Comparison of ENCODE assay signal across 9 mouse cellular contexts in the genomic region with DNA sequence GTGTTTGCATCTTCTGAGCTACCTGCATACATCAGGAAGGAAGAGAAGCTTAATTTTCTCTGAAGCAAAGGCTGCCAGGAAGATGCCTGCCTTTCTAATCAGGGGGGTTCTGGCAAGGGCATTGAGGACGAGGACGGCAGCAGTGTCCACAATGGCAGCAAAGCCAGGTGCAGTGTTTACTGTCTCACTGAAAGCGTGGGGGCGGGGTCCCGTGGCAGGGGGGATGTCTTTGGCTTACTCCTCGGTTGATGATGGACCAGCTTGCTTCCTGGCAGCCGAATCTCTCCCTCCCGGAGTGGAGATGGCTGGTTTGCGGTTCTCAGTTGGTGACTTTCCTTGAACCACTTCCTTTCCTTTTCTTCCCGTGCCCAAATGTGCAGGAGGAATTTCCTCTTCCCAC.
A peak's percentile ranks its signal among the peaks of the same experiment; 100 is the strongest.
DNase-seq lines count a peak whose midpoint lies in the region; ATAC-seq lines count a peak whose summit lies in the region.
"Had no signal": no experiment of that assay in that cellular context is flagged by ENCODE, and none has a peak within 500 bp of the region (broad histone marks: within the 10 kb centered on the region; RNA-seq: fewer than 3 reads in every experiment).

No protein-coding gene starts in this region.

- H3K27ac ChIP-seq in kidney, embryonic 16.5 days (ENCODE audit: low read length): peak overlapping the region; percentile 14; the same call in 1 of the 2 replicates
- 0 out of 2 replicates have a peak overlapping the region, but pooled peaks have one; percentile 36 for H3K27ac ChIP-seq in stomach, embryonic 16.5 days (ENCODE audit: low read length)
- H3K27ac ChIP-seq: neural tube, embryonic 12.5 days had no signal

- no peak overlapping the region for H3K9ac ChIP-seq in kidney, embryonic 16.5 days (replicated peaks; ENCODE audit: low read length)
- H3K9ac ChIP-seq in stomach, embryonic 16.5 days (ENCODE audit: low read length): no peak overlapping the region
- H3K9ac ChIP-seq: neural tube, embryonic 12.5 days had no signal

- ATAC-seq in kidney, embryonic 16.5 days (ENCODE audit: low FRiP score, low TSS enrichment): no peak
- no peak for ATAC-seq in stomach, embryonic 16.5 days (ENCODE audit: insufficient read depth, low FRiP score)

- H3K27me3 ChIP-seq in kidney, embryonic 16.5 days (ENCODE audit: insufficient read depth, low read length): no peaks in the 10 kb centered on the region
- no peaks in the 10 kb centered on the region for H3K27me3 ChIP-seq in stomach, embryonic 16.5 days (ENCODE audit: control insufficient read depth, insufficient read depth, low read length)
- H3K27me3 ChIP-seq: neural tube, embryonic 12.5 days had no signal

- peaks cover 77% of the 10 kb centered on the region for H3K4me1 ChIP-seq in kidney, embryonic 16.5 days (ENCODE audit: insufficient read depth, low read length)
- peaks cover 55% of the 10 kb centered on the region for H3K4me1 ChIP-seq in stomach, embryonic 16.5 days (ENCODE audit: control insufficient read depth, insufficient read depth, low read length)

- WGBS in kidney, embryonic 16.5 days: 31% methylated on average over 10 of the region's 10 CpGs
- WGBS in stomach, embryonic 16.5 days: 23% methylated on average over 10 of the region's 10 CpGs

- no peak overlapping the region for H3K4me3 ChIP-seq in kidney, embryonic 16.5 days (ENCODE audit: low read length)
- H3K4me3 ChIP-seq in stomach, embryonic 16.5 days (replicated peaks; ENCODE audit: low read length): no peak overlapping the region
- H3K4me3 ChIP-seq: neural tube, embryonic 12.5 days had no signal

- H3K9me3 ChIP-seq in kidney, embryonic 16.5 days (ENCODE audit: low read length): no peaks in the 10 kb centered on the region
- H3K9me3 ChIP-seq in stomach, embryonic 16.5 days (replicated peaks; ENCODE audit: control insufficient read depth, low read length): no peaks in the 10 kb centered on the region
- H3K9me3 ChIP-seq: neural tube, embryonic 12.5 days had no signal

- no peaks in the 10 kb centered on the region for H3K36me3 ChIP-seq in kidney, embryonic 16.5 days (ENCODE audit: insufficient read depth, low read length)
- H3K36me3 ChIP-seq in stomach, embryonic 16.5 days (ENCODE audit: control insufficient read depth, insufficient read depth, low read length): no peaks in the 10 kb centered on the region
- H3K36me3 ChIP-seq: neural tube, embryonic 12.5 days had no signal

- DNase-seq in adrenal gland, postnatal 10 days: peak; percentile 28
- DNase-seq in adrenal gland, adult 8-10 months: no peak
- DNase-seq in kidney, adult 8-10 months: no peak
- peak; percentile 56 for DNase-seq in testis, postnatal 10 days (ENCODE audit: low spot score)
- no peak for DNase-seq in testis, postnatal 14 days (ENCODE audit: low spot score)
- no peak for DNase-seq in layer of hippocampus, adult 8-10 months (ENCODE audit: low spot score in 2 of 2)

- H3K4me2 ChIP-seq in kidney, embryonic 16.5 days (replicated peaks; ENCODE audit: low read depth, low read length): no peak overlapping the region
- no peak overlapping the region for H3K4me2 ChIP-seq in stomach, embryonic 16.5 days (ENCODE audit: low read depth, low read length)
- H3K4me2 ChIP-seq: neural tube, embryonic 12.5 days had no signal

Comparison
In these comparisons a context has a peak if more than half of its experiments do, and no peak if none do; other contexts are left out.
1. DNase-seq: peak in adrenal gland, postnatal 10 days (single experiment) and testis, postnatal 10 days (single experiment); none in adrenal gland, adult 8-10 months (single experiment), kidney, adult 8-10 months (0 of 2), testis, postnatal 14 days (single experiment) and layer of hippocampus, adult 8-10 months (0 of 2).